Mouse (Mus musculus) MEL (cell line): ENCODE measurements at regions not wholly inside any gene's neighbourhood (a gene's known extent, or its start where the extent isn't known, plus 50 kb on each side); places are given as distances from the start of the nearest gene placed in this dataset.

Experiments
- DNase-seq: peaks from one replicate; pipeline ENCODE4 v3.0.0; 2011; ENCODE audit warnings: low read depth, low spot score
- H3K27ac ChIP-seq: 2 replicates; pipeline ENCODE4 v1.5.1; 2012; ENCODE audit warnings: low read depth, mild to moderate bottlenecking, control low read depth, low read length, moderate library complexity; ENCODE audit not compliant: control insufficient read depth
- H3K27me3 ChIP-seq, 2 experiments: fragments of 150-350 bp in 1 of 2; sonication (generic) in 1 of 2; 2 replicates each; pipeline ENCODE4 v1.6.1; 2012; ENCODE audit warnings: low read length in 2 of 2, mild to moderate bottlenecking in 2 of 2, improper control_type of control experiment in 1 of 2, moderate library complexity in 1 of 2; ENCODE audit not compliant: insufficient read depth in 2 of 2, control insufficient read depth in 1 of 2
- H3K36me3 ChIP-seq, 2 experiments: 2 replicates each; pipeline ENCODE4 v1.6.1; 2012 to 2014; ENCODE audit warnings: low read length in 2 of 2, improper control_type of control experiment in 1 of 2, inconsistent platforms in 1 of 2, mild to moderate bottlenecking in 1 of 2; ENCODE audit not compliant: insufficient read depth in 2 of 2, control insufficient read depth in 1 of 2
- H3K4me1 ChIP-seq, 2 experiments: fragments of 150-350 bp in 1 of 2; sonication (generic) in 1 of 2; 2 replicates each; pipeline ENCODE4 v1.6.1; 2012; ENCODE audit warnings: low read length in 2 of 2, improper control_type of control experiment in 1 of 2, mild to moderate bottlenecking in 1 of 2; ENCODE audit not compliant: insufficient read depth in 2 of 2, control insufficient read depth in 1 of 2
- H3K4me3 ChIP-seq, 2 experiments: fragments of 150-350 bp in 1 of 2; sonication (generic) in 1 of 2; 2 replicates each; pipeline ENCODE4 v1.5.1; 2012; ENCODE audit warnings: low read depth in 2 of 2, low read length in 2 of 2, mild to moderate bottlenecking in 2 of 2, moderate library complexity in 2 of 2, control low read depth in 1 of 2, improper control_type of control experiment in 1 of 2; ENCODE audit not compliant: control insufficient read depth in 1 of 2, insufficient read depth in 1 of 2
- H3K79me2 ChIP-seq: 2 replicates; pipeline ENCODE4 v1.6.1; 2012; ENCODE audit warnings: mild to moderate bottlenecking, low read length, moderate library complexity; ENCODE audit not compliant: control insufficient read depth, poor library complexity, insufficient read depth
- H3K9ac ChIP-seq: 2 replicates; pipeline ENCODE4 v1.6.1; 2012; ENCODE audit warnings: low read depth, mild to moderate bottlenecking, control low read depth, low read length, moderate library complexity; ENCODE audit not compliant: control insufficient read depth, poor library complexity, severe bottlenecking
- H3K9me3 ChIP-seq: fragments of 150-350 bp; sonication (generic); replicated peaks from 2 replicates; pipeline ENCODE4 v1.6.1; 2012; ENCODE audit warnings: mild to moderate bottlenecking, low read length, improper control_type of control experiment, moderate library complexity; ENCODE audit not compliant: insufficient read depth
- CHD1 ChIP-seq: IDR thresholded peaks from 2 replicates; pipeline ENCODE4 v1.6.1; 2012; ENCODE audit warnings: low read depth, mild to moderate bottlenecking, inconsistent platforms, low read length, improper control_type of control experiment
- ELF1 ChIP-seq: IDR thresholded peaks from 2 replicates; pipeline ENCODE4 v1.6.1; 2014; ENCODE audit warnings: low read depth, mild to moderate bottlenecking, inconsistent platforms, low read length, improper control_type of control experiment, moderate library complexity
- ETS1 ChIP-seq: IDR thresholded peaks from 2 replicates; pipeline ENCODE4 v1.6.1; 2012; ENCODE audit warnings: low read depth, mild to moderate bottlenecking, inconsistent platforms, low read length, improper control_type of control experiment, moderate library complexity
- GABPA ChIP-seq: IDR thresholded peaks from 2 replicates; pipeline ENCODE4 v1.6.1; 2012; ENCODE audit warnings: low read depth, mild to moderate bottlenecking, inconsistent platforms, low read length, improper control_type of control experiment, moderate library complexity
- MAZ ChIP-seq: IDR thresholded peaks from 2 replicates; pipeline ENCODE4 v1.6.1; 2012; ENCODE audit warnings: low read depth, mild to moderate bottlenecking, inconsistent platforms, low read length, improper control_type of control experiment
- MEF2A ChIP-seq: IDR thresholded peaks from 2 replicates; pipeline ENCODE4 v1.6.1; 2014; ENCODE audit warnings: low read depth, mild to moderate bottlenecking, inconsistent platforms, low read length, improper control_type of control experiment; ENCODE audit not compliant: poor library complexity, insufficient replicate concordance, severe bottlenecking; ENCODE audit errors: extremely low read depth
- NRF1 ChIP-seq: IDR thresholded peaks from 2 replicates; pipeline ENCODE4 v1.6.1; 2014; ENCODE audit warnings: low read depth, mild to moderate bottlenecking, inconsistent platforms, low read length, improper control_type of control experiment, moderate library complexity; ENCODE audit not compliant: poor library complexity, insufficient read depth, severe bottlenecking
- POLR2AphosphoS2 ChIP-seq: IDR thresholded peaks from 2 replicates; pipeline ENCODE4 v1.6.1; 2011; ENCODE audit warnings: low read length, improper control_type of control experiment
- RAD21 ChIP-seq: IDR thresholded peaks from 2 replicates; pipeline ENCODE4 v1.6.1; 2011; ENCODE audit warnings: mild to moderate bottlenecking, low read depth, low read length, improper control_type of control experiment
- RCOR1 ChIP-seq: IDR thresholded peaks from 2 replicates; pipeline ENCODE4 v1.6.1; 2012; ENCODE audit warnings: low read depth, mild to moderate bottlenecking, inconsistent platforms, low read length, improper control_type of control experiment
- TAL1 ChIP-seq: IDR thresholded peaks from 2 replicates; pipeline ENCODE4 v1.6.1; 2012; ENCODE audit warnings: mild to moderate bottlenecking, inconsistent platforms, low read length, moderate library complexity, mixed read lengths
- TBP ChIP-seq: IDR thresholded peaks from 2 replicates; pipeline ENCODE4 v1.8.0; 2011; ENCODE audit warnings: low read depth, low read length, improper control_type of control experiment
- ZC3H11A ChIP-seq: IDR thresholded peaks from 2 replicates; pipeline ENCODE4 v1.6.1; 2012; ENCODE audit warnings: low read depth, mild to moderate bottlenecking, inconsistent platforms, low read length, improper control_type of control experiment
- ZKSCAN1 ChIP-seq: IDR thresholded peaks from 2 replicates; pipeline ENCODE4 v1.6.1; 2012; ENCODE audit warnings: low read depth, mild to moderate bottlenecking, inconsistent platforms, low read length, improper control_type of control experiment, moderate library complexity
- ZMIZ1 ChIP-seq: IDR thresholded peaks from 2 replicates; pipeline ENCODE4 v1.6.1; 2012; ENCODE audit warnings: low read depth, mild to moderate bottlenecking, inconsistent platforms, low read length, improper control_type of control experiment, moderate library complexity
- ZNF384 ChIP-seq: IDR thresholded peaks from 2 replicates; pipeline ENCODE4 v1.6.1; 2012; ENCODE audit warnings: low read depth, mild to moderate bottlenecking, inconsistent platforms, low read length, improper control_type of control experiment

GRCm38 (mm10) chr1:193518840-193519239 lies 148.7 kb upstream of the Camk1g start:
- no peaks in the 10 kb centered on the region for H3K36me3 ChIP-seq
- TF ChIP-seq MEF2A (no peak), ELF1 (no peak), ZMIZ1 (no peak), NRF1 (no peak), ZNF384 (no peak), CHD1 (no peak), ZC3H11A (no peak)
- TF ChIP-seq, all 39 proteins: peak for 0
- no peak overlapping the region for H3K4me3 ChIP-seq
- no peaks in the 10 kb centered on the region for H3K4me1 ChIP-seq
- no peaks in the 10 kb centered on the region; a peak in 1 of 4 replicates for H3K27me3 ChIP-seq
- H3K79me2 ChIP-seq: no peaks in the 10 kb centered on the region
- H3K9me3 ChIP-seq: no peaks in the 10 kb centered on the region
- DNase-seq: no peak
- H3K9ac ChIP-seq: no peak overlapping the region
- no peak overlapping the region for H3K27ac ChIP-seq

GRCm38 (mm10) chr1:193517968-193518367 lies 147.9 kb upstream of the Camk1g start:
- Histone ChIP-seq H3K27ac (no peak overlapping the region), H3K79me2 (no peaks in the 10 kb centered on the region), H3K36me3 (no peaks in the 10 kb centered on the region), H3K9me3 (no peaks in the 10 kb centered on the region), H3K4me1 (no peaks in the 10 kb centered on the region), H3K27me3 (no peaks in the 10 kb centered on the region; a peak in 1 of 4 replicates), H3K4me3 (no peak overlapping the region), H3K9ac (no peak overlapping the region)
- TF ChIP-seq TBP: no peak
- TF ChIP-seq GABPA: no peak
- TF ChIP-seq TAL1: no peak
- TF ChIP-seq ETS1: no peak
- TF ChIP-seq RAD21: no peak
- no peak for TF ChIP-seq MAZ
- no peak for TF ChIP-seq POLR2AphosphoS2
- no peak for TF ChIP-seq ZKSCAN1
- TF ChIP-seq RCOR1: no peak
- no peak for TF ChIP-seq ZMIZ1
- TF ChIP-seq ZNF384: no peak
- no peak for TF ChIP-seq CHD1
- no peak for TF ChIP-seq NRF1
- DNase-seq: no peak
